In the genomic region with DNA sequence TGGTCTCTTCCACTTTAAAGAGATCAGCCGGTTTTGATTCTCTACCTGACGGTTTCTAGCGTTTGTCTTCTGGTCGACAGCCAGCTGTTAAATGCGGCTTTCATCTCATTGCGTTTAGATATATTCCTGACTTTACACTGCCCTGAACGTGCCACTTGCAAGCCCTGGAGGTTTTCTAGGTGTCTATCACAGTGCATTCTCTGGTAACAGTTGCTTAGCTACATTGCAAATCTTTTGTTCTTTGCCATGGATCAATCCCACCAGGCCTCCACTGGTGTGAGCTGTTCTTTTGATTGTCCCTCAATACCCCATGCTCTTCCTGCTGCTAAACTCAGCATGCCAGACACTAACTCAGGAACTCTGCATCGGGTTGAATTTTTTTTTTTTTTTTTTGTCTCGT, we compare ENCODE assay signal across 16 mouse cellular contexts.
DNase-seq lines count a peak whose midpoint lies in the region; ATAC-seq and TF ChIP-seq lines count a peak whose summit lies in the region.
"Had no signal": no experiment of that assay in that cellular context is flagged by ENCODE, and none has a peak within 500 bp of the region (broad histone marks: within the 10 kb centered on the region; RNA-seq: fewer than 3 reads in every experiment).

No protein-coding gene starts in this region.

- no peaks in the 10 kb centered on the region for H3K27me3 ChIP-seq in hindbrain, embryonic 10.5 days (ENCODE audit: insufficient read depth, poor library complexity, severe bottlenecking)
- H3K27me3 ChIP-seq in midbrain, embryonic 13.5 days = no peaks in the 10 kb centered on the region
- H3K27me3 ChIP-seq: embryonic facial prominence, embryonic 12.5 days; heart, embryonic 15.5 days had no signal

- no peaks in the 10 kb centered on the region for H3K9me3 ChIP-seq in hindbrain, embryonic 10.5 days
- no peaks in the 10 kb centered on the region for H3K9me3 ChIP-seq in midbrain, embryonic 13.5 days
- H3K9me3 ChIP-seq: embryonic facial prominence, embryonic 12.5 days; heart, embryonic 15.5 days had no signal

- peak; percentile 83 for DNase-seq in brain, embryonic 14.5 days (ENCODE audit: low read depth)
- DNase-seq in embryo, embryonic 10.5 days (ENCODE audit: low spot score) = peak; percentile 66
- peak; percentile 38 for DNase-seq in hindbrain, embryonic 10.5 days (ENCODE audit: low spot score)
- DNase-seq in left cerebral cortex, postnatal 14 days (ENCODE audit: low spot score in 2 of 2) = no peak
- DNase-seq in cerebellum, adult 8-10 months = no peak
- no peak for DNase-seq in heart, postnatal 36 days
- DNase-seq in gastrocnemius, postnatal 14 days = no peak
- DNase-seq: adrenal gland, postnatal 14 days; cerebellum, adult 11 months; kidney, adult 11 months; liver; spleen, adult 18-20 months; thymus, adult 2 months had no signal

- intact Hi-C loops in left cerebral cortex, postnatal 14 days (cut with DNase I) = no loop called here
- intact Hi-C loops in heart, postnatal 36 days (cut with DNase I) = loop anchor here (10.0 kb wide), 1 partner anchor 350 kb away; no protein-coding TSS in a partner anchor
- intact Hi-C loops in gastrocnemius, postnatal 14 days (cut with DNase I; ENCODE audit: low total_unique reads) = no loop called here

- TF ChIP-seq CTCF in brain, embryonic 14.5 days (IDR thresholded peaks at IDR 0.05; ENCODE audit: borderline replicate concordance, extremely low read depth, insufficient read depth, insufficient read length) = no peak

- ATAC-seq in midbrain, embryonic 13.5 days = peak; percentile 87

- H3K4me1 ChIP-seq in hindbrain, embryonic 10.5 days (replicated peaks) = peaks cover 23% of the 10 kb centered on the region
- H3K4me1 ChIP-seq in midbrain, embryonic 13.5 days (replicated peaks) = peaks cover 16% of the 10 kb centered on the region
- H3K4me1 ChIP-seq: heart, embryonic 15.5 days had no signal

- 18% methylated on average over 9 of the region's 9 CpGs for WGBS in hindbrain, embryonic 10.5 days
- WGBS in midbrain, embryonic 13.5 days = 2% methylated on average over 9 of the region's 9 CpGs

- peak overlapping the region; percentile 59 for H3K27ac ChIP-seq in hindbrain, embryonic 10.5 days
- H3K27ac ChIP-seq in midbrain, embryonic 13.5 days = peak overlapping the region; percentile 65
- H3K27ac ChIP-seq: embryonic facial prominence, embryonic 12.5 days; heart, embryonic 15.5 days had no signal

- H3K36me3 ChIP-seq in hindbrain, embryonic 10.5 days = no peaks in the 10 kb centered on the region
- no peaks in the 10 kb centered on the region for H3K36me3 ChIP-seq in midbrain, embryonic 13.5 days
- H3K36me3 ChIP-seq: embryonic facial prominence, embryonic 12.5 days; heart, embryonic 15.5 days had no signal

- peak overlapping the region; percentile 20; the same call in 1 of the 2 replicates for H3K4me2 ChIP-seq in midbrain, embryonic 13.5 days (replicated peaks)
- H3K4me2 ChIP-seq: embryonic facial prominence, embryonic 12.5 days; heart, embryonic 15.5 days had no signal

- H3K4me3 ChIP-seq in hindbrain, embryonic 10.5 days = no peak overlapping the region
- no peak overlapping the region for H3K4me3 ChIP-seq in midbrain, embryonic 13.5 days (replicated peaks)
- H3K4me3 ChIP-seq: embryonic facial prominence, embryonic 12.5 days; heart, embryonic 15.5 days had no signal

- H3K9ac ChIP-seq in midbrain, embryonic 13.5 days (replicated peaks) = no peak overlapping the region
- H3K9ac ChIP-seq: embryonic facial prominence, embryonic 12.5 days; heart, embryonic 15.5 days had no signal

- no peak for TF ChIP-seq POLR2A in brain, embryonic 14.5 days (IDR thresholded peaks at IDR 0.05; ENCODE audit: borderline replicate concordance, extremely low read depth, insufficient read depth, insufficient read length, poor library complexity, severe bottlenecking)

Comparison
In these comparisons a context has a peak if more than half of its experiments do, and no peak if none do; other contexts are left out.
1. DNase-seq: peak in brain, embryonic 14.5 days (single experiment), embryo, embryonic 10.5 days (single experiment) and hindbrain, embryonic 10.5 days (single experiment); none in left cerebral cortex, postnatal 14 days (0 of 2), cerebellum, adult 8-10 months (single experiment), heart, postnatal 36 days (0 of 2) and gastrocnemius, postnatal 14 days (single experiment).